Mouse (Mus musculus) fat pad, adult 2 months (tissue): ENCODE measurements around the gene Pcbp4.
A peak's percentile ranks its signal among the peaks of the same experiment; 100 is the strongest.

Experiments used
- DNase-seq: peaks from one replicate; pipeline ENCODE4 v3.0.0-alpha.2; 2011; ENCODE audit warnings: low read depth, low spot score; ENCODE audit errors: extremely low read depth

The Pcbp4 gene

DNA sequence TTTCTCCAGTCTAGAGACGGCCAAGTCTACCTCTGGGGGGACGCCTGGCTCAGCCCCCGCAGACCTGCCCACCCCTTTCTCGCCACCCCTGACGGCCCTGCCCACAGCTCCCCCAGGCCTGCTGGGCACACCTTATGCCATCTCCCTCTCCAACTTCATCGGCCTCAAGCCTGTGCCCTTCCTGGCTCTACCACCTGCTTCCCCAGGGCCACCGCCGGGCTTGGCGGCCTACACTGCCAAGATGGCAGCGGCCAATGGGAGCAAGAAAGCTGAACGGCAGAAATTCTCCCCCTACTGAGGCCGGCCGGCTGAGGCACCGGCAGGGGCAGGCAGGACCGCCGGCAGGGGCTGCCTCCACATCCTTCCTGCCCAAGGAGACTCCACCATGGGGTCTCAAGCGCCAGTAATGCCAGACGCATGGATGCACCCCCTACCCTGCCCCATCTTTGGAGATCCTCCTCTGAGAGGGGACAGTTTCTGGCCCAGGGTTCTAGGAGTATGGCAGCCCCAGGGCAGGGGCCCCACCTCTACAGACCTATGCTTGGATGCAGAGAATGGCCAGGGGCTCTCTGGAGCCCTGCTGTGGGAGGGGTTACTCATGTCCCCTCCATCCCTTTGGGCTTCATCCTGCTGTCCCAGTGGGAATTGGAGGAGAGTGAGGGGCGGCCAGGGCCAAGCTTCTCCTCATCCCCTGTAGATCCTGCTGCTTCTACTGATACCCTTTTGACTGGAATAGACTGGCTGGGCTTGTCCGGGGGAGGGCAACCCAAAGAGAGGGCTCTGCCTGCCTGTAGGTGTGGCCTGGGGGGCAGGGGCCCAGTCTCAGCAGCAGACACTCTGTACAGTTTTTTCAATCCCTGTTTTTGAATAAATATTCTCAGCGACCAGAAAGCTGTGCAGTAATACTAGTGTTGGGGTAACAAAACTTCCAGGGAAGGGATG lies 10.3 kb downstream of the Pcbp4 start:
- DNase-seq: no peak

DNA sequence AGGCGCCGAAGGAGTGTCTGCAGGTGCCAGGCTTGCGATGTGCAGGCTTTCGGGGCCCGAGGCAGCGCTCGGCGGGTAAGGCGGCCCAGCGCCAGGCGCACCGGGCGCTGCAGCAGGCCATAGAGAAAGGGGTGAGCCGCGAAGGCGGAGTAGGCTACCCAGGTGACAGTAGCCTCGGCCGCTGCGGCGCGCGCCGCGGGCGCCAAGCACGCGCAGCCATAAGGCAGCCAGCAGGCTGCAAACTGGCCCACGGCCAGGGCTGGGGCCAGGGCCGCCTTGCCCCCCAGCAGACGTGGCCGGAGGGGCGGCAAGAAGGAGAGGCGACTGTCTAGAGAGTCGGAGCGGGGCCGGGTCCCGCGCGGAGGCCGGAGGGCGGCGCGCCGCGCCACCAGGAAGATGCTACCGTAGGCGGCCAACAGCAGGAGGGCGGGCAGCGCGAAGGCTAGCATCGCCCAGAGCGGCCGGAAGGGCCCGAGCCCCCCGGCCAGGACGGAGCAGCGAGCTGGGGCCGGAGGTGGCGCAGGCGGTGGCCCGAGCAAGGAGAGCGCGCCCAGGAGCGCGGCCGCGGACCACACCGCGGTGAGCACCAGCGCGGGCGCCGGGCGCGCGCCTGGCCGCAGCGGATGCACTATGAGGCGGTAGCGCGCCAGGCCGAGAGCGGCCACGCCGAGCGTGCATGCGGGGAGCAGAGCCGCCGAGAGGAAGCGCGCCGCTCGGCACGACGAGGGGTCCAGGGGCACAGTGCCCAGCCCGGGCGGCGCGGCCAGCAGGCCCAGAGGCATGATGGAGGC lies 11.9 kb downstream of the Pcbp4 start:
- DNase-seq: no peak

DNA sequence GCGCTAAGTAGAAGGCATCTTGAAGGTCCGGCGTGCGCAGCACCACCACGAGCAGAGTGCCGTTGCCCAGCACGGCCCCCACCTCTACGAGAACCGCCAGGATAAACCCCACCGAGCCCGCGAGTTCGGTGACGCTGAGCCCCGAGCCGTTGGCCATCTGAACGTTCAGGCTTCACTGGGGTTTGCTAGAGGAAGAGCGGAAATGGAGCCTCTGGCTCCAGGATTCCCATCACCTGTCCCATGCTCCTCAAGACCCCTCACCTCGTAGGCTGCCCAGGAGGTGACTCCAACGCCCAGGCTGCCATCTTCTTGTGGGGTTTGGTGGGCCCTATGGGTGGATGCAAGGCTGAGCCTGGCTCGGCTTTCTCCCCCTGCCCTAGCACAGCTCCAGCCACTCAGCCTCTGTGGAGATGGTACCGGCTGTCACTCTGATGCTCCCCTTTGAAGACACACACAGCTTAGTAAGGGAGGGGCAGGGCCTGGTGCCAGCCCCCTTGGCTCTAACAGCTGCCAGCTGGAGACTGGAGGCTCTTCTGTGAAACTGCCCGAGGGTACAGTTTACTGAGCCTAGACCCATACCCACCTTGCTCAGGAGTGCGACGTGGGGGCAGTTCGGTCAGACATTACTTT lies 12.6 kb downstream of the Pcbp4 start, which contains the start of gene Gpr62:
Gene Gpr62, minus strand, starts transcription at position 368 of the 630 bp plus-strand sequence.
- no peak for DNase-seq

DNA sequence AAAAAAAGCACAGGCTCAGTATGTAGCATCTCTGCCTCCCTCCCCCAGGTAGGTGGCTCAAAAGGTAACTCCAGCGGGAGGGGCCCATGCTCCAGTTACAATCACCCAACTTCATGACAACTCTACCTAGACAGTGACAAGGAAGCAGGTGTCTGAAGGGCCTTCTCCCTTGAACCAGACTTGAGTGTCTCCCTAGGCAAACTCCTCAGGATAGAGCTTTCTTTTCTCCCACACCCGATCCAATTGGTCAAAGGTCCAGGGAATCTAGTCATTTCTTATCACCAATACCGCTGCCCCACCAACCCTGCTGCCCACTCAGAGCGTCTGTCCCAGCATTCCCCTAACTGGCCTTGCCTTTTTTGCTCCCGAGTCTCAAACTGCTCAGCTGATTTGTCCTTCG lies 13.6 kb downstream of the Pcbp4 start:
- no peak for DNase-seq

DNA sequence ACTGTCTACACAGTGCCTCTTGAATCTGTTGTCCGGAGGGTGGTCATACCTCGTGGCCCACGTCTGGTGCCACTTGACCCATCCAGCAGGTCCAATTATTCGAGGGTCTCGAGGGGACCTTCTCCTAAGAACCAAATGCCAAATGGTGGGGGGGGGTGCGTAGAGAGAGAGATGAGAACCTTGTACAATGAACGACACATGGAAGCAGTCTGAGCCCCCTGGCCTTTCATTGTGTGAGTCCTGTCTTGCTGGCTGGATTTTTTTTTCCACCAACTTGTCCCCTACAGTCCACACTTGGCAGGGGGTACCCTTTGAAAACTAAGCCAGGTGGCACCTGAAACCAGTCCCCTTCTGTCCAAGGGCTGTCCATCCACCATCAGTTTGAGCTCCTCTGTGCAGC lies 14.7 kb downstream of the Pcbp4 start:
- DNase-seq: no peak

DNA sequence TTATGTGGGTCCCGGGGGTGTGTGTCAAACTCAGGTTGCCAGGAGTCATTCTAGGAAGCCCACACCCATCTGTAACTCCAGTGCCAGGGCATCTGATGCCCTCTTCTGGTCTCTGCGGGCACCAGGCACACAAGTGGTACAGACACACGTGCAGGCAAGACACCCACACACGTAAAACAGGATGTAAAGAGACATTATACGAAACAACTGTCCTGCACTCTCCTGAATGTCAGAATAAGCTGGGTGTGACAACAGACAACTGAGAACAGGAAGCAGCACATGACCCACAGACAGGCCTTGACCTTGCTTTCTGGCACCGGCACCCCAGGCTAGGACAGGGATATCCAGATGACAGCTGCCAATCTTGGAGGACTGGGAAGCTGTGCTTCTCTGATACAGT lies 16.2 kb downstream of the Pcbp4 start:
- no peak for DNase-seq

DNA sequence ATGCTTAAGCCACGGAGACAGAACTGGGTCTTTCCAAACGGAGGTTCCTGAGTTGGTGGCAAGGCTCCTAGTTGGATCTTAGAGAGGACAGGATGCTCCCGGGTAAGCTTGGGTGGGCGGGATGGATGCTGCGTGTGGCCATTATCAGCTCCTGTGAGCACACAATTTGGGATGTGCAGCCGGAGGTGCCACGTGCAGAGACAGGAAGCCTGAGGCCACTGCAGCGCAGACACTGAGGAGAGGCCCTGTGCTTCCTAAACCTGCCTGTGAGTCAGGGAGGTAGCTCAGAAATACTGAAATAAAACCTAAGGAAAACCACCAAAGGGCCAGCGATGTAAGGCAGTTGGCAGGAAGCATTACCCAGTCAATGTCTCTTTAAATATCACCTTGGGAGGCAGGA lies 16.7 kb downstream of the Pcbp4 start:
- no peak for DNase-seq

DNA sequence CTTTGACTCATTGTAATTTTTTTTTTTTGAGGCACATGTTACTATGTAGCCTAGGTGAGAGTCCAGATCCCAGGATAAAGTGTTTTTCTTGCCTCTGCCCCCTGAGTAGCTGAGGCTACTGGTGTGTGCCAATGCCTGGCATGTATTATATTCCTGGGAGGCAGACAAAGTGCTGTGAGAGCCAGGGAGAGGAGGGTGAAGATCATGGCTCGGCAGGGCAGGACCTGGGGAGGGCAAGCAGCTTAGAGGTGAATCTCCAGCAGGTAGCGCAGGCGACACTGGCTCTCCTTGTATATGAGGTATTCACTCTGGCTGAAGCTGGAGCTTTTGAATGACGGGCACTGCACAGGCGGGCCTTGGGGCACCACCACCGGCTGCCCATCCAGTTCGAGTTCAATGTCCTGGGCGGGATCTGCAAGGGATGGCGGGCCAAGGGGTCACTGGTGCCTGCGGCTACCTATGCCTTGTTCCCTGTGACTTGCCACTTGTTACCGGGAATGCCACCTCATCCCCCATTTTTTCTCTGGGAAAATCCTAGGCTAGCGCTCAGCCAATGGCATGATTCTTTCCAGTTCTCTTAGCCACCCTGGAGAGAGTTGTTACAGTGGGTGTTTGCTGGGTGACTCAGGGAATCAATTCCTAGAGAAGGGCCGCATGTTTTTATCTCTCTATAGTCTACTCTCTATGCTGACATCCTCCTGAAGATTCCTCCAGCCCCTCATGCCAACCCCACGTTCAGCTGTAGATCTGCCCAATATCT lies 18.1 kb downstream of the Pcbp4 start:
- no peak for DNase-seq

DNA sequence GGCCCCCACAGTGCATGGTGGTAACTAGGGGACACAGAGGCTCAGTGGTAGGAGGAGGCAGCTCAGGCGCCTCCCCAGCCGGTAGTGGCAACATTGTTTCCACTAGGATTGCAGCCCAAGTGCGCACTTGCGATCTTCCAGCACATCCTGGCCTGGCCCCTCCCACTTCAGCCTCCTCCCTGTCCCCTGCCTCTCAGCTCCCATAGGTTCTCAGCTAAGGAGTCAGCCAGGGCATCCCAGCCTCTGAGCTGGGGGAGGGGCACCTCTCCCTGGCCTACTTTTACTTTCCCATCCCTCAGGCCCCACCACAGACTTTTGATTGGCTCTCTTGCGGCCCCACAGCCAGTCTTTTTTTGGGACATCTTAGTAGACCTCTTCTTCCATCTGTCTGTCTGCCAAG lies 18.8 kb downstream of the Pcbp4 start:
- no peak for DNase-seq

DNA sequence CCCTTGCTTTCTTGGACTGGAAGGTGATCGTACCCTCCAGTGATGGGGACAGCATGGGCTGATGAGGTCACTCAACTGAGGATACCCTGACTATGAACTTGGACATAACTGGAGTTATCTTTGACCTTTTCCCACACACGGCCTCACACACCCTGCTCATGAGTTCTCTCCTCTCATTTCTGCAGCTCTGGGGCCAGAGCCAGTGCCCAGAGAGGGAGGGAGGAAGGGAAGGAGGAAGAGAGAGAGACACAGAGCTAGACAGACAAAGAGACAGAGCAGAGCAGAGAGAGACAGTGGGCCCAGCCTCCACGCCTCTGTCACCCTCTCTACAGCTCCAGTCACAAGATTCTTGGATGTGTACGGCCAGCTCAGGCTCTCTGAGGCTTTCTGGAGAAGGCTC lies 19.2 kb downstream of the Pcbp4 start:
- DNase-seq: no peak

DNA sequence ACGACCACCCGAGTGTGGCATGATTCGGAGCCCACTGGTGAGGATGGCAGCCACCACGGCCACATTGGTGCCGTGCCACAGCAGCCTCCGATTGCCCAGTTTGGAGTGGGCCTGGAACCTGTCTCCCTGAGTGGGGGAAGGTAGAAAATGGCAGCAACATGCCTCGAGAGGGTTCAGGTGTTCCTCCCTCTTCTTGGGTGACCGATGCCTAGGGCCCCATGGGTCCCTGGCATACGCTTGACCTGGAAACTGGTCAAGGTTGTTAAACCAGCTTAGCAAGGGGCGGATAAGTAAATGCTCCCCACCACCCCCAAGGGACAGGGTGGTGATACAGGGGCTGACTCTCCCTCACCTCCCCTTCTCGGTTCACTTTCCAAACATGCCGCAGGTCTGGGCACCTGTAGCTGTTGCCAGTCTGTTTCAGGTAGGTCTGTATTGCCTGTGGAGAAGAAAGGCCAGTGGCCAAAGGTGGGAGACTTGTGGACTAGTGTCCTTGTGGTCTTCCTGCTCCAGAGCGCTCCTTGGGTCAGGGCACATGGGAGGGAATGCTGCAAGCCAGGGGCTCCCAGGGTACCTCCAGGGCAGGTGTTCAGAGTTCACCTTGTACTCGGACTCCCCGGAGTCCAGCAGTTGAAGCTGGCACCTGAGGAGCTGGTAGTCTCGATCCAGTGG lies 20.1 kb downstream of the Pcbp4 start:
- no peak for DNase-seq

DNA sequence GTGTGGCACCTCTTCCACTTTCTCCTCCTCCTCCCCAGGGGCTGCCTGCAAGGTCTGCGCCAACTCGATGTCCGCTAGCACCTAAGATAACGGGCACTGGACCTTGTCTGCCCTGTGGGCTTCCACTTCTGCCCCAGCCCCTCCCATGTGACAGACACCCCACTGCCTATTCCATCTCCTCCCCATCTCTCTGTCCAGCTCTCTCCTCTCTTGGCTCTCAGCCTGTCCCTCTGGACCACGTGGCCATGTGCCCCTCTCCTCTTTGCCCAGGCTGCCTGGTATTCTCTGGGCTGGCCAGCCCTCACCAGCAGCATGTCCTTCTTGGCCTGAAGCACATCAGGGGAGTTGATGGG lies 20.6 kb downstream of the Pcbp4 start:
- DNase-seq: no peak

DNA sequence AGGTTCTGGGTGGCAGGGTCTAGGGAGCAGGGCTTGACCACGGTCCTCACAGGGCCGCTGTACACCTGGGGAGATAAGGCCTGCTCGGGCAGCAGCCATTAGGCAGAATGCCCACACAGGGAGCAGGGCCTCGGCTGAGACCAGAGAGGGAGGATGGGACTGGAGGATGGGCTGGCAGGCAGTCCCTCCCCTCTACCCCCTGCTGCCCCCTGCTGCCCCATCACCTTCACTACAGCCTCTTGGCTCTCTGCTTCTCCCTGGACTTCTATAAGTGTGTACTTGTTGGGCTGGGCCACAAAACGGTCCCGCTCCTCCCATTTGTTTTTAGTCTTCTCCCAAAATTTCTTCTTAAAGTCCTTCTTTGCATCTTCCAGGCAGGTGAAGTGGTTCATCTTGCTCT lies 21.4 kb downstream of the Pcbp4 start:
- DNase-seq: no peak

DNA sequence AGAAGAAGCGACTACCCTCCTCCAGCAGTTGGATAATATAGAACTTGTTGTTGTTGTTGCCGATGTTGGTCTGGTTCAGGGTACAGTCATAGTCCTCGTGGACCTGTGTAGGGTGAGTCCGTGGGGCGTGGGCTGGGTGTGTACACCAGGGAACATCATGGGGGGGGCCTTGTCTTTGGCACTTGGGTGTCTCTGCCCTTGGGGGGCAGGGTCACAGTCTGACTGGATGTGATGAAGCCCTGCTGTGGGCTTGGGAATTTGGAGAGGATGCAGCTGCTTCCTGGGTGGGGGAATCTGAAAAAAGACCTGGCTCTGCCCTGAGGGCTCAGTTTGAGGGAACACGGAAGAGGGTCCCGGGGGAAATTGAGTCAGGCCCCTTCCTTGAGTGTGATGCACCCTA lies 22.0 kb downstream of the Pcbp4 start:
- no peak for DNase-seq

DNA sequence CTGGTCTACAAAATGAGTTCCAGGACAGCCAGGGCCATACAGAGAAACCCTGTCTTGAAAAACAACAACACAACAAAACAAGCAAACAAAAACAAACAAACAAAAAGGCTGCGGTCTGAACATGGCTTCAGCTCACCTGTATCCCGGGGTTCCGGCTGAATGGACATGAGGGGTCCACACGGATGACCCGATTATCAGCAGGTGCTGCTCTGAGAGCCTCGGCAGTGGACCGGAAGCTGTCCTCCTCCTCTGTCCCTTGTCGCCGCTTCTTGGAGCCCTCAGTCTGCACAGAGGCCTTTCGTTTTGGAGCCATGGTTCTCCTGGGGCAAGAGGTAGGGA lies 22.5 kb downstream of the Pcbp4 start, which contains the start of gene Rrp9:
Gene Rrp9, plus strand, starts transcription at position 301 of the 339 bp plus-strand sequence.
- no peak for DNase-seq

DNA sequence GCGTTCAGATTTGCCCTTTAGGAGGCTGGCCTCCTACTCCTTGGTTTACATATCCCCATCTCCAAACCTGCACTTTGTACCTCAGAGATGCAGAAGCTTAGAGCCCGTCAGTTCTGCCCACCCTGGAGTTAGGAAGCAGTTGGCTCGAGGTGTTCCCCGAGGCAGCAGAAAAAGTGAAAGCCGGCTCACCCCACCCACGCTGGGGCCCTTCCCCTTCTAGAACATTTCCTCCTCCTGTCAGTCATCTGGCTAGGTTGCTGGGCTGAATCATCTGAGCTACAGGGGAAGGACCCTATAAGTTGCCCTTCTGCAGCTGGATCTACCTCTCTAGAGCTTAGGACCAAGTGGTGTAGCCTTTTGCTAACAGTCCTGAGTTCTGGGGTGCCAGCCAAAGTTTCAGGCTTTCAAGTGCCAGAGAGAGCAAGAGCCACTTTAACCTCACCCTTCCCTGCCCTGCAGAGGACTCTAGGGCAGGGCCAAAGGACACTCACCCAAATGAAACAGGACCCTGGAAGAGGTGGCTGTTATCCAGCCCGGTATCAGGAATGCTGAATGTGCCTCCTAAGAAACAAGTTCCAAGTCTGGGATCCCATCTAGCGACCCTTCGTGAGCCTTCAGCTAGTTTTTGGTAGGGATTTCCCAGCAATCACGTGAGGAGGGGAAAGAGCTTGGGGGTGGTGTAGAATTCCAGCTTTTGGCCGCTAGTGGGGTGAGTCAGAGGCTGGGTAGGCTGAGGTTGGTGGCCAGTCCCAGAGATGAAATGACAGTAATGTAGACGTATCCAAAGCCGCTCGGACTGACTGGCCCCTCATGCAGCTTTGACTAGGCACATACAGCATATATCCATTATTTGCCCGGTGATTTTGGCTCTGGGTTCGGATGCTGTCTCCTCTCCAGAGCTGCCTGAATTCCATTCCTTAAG lies 23.2 kb downstream of the Pcbp4 start:
- no peak for DNase-seq

DNA sequence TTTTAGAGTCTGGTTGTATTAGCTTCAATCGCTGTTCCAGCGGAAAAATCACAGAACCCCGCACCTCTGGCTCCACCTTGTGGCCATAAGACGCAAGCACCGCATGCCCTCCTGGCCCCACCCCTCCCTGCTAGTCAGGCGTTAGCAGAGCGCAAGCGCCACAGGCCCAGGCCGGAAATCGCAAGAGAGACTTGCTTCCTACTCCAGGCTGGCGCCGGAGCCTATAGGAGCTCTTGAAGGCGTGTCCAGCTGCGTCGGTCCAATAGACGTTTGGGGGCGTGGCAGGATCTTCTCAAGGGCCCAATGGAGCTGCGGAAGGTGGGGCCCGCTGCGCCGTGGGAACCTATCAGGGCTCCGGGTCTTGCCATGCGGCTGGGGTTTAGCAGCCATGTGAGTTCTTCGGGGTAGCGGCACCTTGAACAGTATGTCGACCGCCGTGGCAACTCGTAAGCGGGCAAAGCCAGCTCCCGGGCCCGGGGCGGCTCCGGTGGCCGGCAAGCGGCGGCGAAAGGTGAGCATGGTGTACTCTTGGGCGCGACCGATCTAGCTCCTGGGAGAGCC lies 23.9 kb downstream of the Pcbp4 start, which contains the start of gene Parp3:
Gene Parp3, minus strand, starts transcription at position 26 of the 561 bp plus-strand sequence.
- DNase-seq: peak; percentile 95

DNA sequence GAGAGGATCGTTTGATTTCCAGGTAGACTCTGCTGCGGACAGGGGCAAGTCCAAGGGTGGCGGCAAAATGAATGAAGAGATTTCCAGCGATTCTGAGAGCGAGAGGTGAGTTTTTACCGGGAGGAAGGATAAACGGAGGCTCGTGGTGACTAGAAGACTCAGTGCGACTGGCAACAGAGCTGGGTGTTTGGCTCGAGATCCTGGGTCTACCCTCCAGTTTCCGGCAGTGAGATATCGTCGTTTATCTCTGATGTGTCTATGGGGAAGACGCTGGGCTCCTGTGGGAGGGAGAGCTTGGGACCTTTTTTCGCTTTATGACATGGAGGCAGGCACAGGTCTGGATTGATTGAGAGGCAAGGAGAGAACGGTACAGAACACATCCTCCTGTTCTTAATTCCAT lies 24.6 kb downstream of the Pcbp4 start:
- DNase-seq: no peak

DNA sequence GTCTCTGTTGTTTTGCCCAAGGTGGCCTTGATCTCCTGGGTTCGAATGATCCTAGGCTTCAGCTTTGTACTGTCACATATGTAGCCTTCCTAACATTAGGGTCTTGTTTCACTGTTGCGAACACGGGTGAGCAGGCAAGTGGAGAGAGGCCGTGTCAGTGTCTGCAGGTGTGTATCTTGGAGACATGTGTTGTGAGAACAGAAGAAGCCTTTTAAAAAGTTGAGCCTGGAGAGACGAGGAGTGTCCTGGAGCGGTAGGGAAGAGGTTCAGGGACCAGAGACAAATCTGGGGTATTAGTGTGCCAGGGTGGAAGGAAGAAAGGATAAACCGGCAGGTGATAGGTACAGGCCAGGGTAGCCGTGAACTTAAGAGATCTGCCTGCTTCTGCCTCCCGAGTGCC lies 25.0 kb downstream of the Pcbp4 start:
- DNase-seq: no peak
